Mouse (Mus musculus) thymus, postnatal 4 days (tissue): Measurements from ENCODE around the gene Tkt.
A peak's percentile ranks its signal among the peaks of the same experiment; 100 is the strongest.
"Not testable (repeated sequence)": the region's sequence is repeated elsewhere in the genome, so short reads cannot be mapped to it uniquely, and the experiment has no call there.

Experiments
- DNase-seq: peaks from one replicate; pipeline ENCODE4 v3.0.0; 2021

The Tkt gene

GRCm38 (mm10) chr14:30556651-30557050, 8.5 kb downstream of the Tkt start:
- no peak for DNase-seq

DNA sequence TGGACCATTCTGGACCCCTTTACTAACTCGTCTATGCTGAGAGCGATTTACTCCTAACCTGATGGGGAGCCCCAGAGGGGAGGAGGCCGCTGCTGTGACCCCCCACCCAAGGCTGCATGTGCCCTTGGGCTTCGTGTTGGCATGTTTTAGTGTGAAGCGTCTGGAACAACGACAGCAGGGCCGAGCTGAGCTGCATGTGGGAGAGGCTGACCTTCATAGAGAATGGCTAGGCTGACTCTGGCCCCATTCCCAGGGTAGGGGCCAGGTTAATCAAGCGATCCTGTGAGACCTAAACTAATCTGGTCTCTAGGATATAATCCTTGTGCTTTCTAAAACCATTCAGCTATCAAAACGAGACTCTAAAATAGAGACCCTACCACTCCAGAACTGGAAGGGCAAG, 9.6 kb downstream of the Tkt start:
- DNase-seq: no peak

DNA sequence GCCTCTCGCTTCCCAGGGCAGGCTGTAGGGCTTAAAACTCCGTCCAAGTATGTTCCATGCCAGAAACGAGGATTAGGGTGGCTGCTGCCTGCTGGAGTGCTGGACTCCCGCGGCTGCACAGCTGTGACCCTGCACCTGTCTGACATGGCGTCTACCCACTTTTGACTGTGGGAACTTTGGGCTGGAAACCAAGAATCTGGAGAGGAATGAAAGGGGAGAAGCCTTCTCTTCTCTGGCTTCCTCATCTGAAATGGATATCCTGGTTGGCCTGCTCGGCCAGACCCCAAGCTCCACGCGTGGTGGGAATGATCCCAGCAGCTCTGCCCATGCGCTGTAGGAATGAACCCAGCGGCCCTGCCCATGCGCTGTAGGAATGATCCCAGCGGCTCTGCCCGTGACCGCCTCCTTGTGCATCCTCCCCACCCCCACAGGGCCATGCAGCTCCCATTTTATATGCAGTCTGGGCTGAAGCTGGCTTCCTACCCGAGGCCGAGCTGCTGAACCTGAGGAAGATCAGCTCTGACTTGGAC, 11.2 kb downstream of the Tkt start:
- no peak for DNase-seq

DNA sequence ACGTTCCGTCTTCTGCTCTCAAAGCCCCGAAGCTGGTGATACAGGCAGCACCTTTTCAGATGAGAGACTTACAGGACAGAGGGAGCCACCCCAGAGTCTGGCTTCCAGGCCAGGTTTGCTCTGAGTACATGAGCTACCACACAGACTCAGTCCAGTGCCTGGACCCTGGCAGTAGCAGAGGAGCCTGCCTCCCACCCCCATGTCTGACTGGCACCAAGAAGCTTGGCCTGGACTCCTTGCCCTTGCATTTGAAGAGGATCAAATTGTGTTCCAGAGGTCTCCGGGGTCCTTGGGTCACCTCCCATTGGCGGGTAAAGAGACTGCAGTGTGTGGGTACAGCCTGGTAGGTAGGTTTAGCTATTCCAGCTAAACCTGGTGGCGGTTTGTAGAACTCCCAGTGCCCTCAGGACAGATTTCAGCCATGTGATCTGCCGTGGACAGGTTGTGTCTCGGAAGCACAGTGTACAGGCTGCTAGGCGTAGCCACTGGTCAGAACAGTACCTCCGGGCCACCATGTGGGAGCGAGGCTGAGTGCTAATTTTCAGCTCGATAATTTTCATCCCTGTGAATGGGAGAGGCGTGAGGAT, 12.7 kb downstream of the Tkt start:
- no peak for DNase-seq

DNA sequence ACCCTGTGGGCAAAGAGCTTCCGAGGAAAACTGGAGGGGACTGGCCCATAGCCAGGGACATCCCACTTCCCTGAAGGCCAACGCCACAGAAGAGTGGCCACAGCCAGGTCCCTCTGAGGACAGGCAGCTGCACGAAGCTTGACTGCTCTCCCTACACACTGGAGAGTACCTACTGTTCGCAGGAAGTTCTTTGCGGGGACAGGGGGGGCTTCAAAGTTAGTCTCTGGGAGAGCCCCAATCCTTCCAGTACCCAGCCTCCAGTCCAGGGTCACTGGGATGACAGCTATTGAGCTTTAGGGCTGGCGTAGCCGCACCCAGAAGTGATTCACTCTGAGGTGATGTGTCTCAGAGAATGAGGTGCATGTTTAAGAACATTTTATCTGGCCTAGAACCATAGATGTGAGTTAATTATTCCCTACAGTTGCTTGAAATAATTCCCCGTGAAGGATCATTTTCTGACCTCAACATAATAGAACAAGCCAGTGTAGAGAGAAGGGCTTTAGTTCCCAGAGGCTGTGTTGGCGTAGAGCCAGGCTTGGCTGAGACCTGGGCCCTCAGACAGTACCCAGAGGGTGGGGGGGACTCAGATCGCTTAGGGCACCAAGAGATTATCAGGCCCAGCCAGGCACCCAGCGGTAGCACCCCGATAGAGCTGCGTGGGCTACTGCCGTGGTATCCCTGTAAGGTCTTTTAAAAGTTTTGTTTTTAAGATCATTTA, 13.5 kb downstream of the Tkt start:
- no peak for DNase-seq

- DNase-seq: no peak
Measured at GRCm38 (mm10) chr14:30562343-30562742, 14.2 kb downstream of the Tkt start.

- DNase-seq: no peak
Measured at GRCm38 (mm10) chr14:30564451-30564850, 16.3 kb downstream of the Tkt start.

- DNase-seq: no peak
Measured at GRCm38 (mm10) chr14:30566317-30566716, 18.2 kb downstream of the Tkt start.

DNA sequence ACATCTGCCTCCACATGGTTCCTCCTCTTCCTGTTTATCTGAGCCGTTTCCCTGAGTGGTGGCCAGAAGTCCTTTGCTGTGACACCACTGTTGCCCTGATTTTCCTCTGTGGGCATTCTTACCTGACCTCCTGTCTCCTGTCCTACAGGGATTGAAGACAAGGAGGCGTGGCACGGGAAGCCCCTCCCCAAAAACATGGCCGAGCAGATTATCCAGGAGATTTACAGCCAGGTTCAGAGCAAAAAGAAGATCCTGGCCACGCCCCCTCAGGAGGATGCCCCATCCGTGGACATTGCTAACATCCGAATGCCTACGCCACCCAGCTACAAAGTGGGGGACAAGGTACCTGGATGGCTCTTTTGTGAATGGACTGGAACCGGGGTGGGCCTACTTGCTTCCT, 19.9 kb downstream of the Tkt start:
- no peak for DNase-seq

GRCm38 (mm10) chr14:30570303-30570702, 22.1 kb downstream of the Tkt start:
- DNase-seq: no peak

DNA sequence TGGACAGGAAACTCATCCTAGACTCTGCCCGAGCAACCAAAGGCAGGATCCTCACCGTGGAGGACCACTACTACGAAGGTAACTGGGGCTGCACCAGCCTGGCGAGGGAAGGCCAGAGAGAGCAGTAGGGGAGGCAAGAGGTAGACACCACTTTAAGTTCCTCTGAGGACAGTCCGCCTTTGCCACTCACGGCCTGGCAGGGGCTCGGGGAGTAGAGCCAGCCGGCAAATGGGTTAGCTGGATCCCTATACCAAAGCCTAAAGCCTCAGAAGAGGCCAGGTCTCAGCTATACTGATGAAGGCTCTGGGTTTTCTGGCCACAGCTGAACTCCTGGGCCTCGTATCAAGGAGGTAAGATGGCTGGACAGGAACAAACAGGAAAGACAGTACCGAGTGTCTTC, 24.1 kb downstream of the Tkt start:
- DNase-seq: no peak

- no peak for DNase-seq
Measured at GRCm38 (mm10) chr14:30573235-30573634, 25.1 kb downstream of the Tkt start.

- DNase-seq: peak; percentile 84
Measured at GRCm38 (mm10) chr14:30573983-30574584, 25.9 kb downstream of the Tkt start.

- no peak for DNase-seq
Measured at GRCm38 (mm10) chr14:30575791-30576190, 27.6 kb downstream of the Tkt start.

DNA sequence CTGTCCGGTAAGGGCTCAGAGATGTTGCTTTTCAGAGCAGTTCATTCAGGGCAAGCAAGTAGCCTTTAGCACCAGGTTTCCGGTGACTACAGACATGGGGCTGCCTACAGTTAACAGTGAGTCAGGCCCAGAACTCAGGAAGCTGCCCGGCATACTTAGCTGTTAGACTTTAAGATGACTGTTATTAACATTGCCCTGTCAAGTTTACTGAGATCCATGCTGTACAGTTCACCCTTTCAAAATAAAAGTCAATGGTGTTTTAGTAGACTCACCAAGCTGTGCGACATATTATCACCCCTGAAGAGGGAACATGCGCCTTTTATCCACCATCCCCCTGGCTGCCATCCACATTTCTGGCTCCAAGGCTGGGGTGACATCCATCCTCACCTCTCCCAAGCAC, 28.1 kb downstream of the Tkt start:
- DNase-seq: no peak

DNA sequence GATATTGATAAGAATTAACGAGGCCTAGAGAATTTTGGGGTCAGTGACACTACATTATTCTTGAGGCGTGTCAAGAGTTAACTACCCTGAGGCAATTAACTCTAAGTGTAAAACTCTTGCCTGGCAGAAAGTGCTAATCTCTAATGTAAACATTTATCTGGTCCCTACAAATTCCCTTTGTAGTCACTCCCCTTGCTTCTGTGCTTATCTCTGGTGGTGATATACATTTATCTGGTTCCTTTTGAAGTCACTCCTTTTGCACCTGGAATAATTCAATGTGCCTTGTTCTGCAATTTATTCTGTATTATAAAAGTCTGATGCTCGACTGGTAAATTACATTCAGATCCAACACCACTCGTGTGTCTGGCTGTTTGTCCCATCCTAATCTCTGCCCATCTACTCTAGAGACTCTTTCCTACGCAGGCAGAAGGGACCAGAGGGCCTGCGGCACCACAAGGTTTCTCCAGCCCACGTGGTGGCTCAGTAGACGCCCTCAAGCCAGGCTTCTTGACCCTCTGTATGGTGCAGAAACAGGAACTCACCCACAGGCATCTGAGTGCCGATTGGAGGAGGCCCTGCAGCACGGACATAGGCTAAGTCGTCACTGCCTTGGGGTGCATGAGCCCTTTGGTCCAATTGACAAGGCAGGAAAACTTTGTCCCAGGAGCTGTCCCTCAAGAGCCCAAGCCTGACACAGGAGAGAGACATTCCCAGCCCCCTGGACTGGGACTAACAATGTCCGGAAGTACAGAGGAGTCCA, 29.3 kb downstream of the Tkt start:
- not testable (repeated sequence) for DNase-seq

- no peak for DNase-seq
Measured at GRCm38 (mm10) chr14:30579180-30579579, 31.0 kb downstream of the Tkt start.

GRCm38 (mm10) chr14:30579882-30580281, 31.7 kb downstream of the Tkt start:
- DNase-seq: no peak

DNA sequence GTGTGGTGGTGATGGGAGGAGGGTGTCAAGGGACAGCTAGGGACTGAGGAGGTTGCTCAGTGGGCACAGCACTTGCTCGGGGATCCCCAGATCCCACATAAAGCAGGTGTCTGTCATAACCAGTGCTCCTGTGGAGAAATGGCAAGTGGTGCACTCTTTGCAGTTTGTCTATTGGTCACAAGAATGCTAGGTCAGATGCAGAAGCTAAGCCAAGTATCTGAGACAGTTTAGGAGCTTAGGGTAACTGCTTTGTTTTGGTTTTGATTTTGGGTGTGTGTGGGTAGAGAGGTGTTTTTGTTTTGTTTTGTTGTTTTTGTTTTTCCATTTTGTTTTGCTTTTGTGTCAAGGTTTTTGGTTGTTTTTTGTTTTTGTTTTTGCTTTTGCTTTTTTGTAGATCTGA, 33.1 kb downstream of the Tkt start:
- no peak for DNase-seq

GRCm38 (mm10) chr14:30584077-30584476, 35.9 kb downstream of the Tkt start:
- no peak for DNase-seq

DNA sequence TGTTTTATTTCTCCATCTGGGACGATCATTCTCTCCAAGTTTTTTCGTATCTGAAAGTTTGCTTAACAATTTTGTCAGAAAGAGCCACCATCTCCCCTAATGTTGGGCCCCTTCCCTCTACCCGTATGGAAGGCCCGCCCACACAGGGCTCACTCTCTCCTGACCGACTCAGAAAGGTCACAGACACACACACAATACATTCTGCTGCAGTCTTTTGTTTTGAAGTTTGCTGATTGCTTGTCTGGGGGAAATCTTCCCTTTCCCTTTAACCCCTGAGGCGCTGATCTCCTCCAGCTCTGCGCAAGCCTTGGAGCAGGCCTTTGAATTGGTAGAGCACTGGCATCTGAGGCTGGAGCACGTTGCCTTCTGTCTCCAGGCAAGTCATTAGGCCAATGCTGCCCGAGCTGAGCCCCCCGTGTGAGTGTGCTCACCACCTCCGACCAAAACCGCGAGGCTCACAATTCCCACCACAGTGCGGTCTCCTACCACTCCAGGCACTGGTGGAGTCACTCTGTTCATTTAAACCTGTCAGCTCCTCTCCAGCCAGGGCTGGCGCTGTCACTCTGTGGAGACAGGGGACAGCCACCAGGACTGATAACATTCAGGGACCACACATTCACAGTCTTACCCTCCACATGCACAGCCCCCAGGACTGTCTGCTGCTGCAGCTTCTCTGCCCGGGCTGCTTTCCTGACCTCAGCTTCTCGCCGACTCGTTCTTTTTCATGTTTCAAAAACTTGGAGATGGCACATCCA, 36.5 kb downstream of the Tkt start:
- peak; percentile 44 for DNase-seq

DNA sequence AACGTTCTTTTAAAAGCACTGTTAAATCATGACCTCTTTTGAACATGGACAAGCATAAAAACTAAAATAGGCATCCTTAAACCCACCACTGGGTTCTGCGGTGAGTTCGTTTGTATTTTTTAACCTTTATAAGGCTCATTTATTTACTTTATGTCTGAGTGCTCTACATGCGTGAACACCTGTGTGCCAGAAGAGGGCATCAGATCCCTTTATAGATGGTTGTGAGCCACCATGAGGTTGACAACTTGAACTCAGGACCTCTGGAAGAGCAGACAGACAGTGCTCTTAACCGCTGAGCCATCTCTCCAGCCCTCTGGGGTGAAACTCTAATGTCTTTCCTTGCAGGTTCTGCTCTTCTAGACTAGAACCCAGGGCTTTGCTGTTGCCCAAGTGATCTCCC, 37.2 kb downstream of the Tkt start:
- DNase-seq: no peak
